Mouse (Mus musculus): ENCODE data around the gene Bmpr2. TPM values are rescaled to one million over a fixed set of nuclear protein-coding genes. Genes with fewer than 3 reads are reported as not detected.
"Not testable (repeated sequence)": the region's sequence is repeated elsewhere in the genome, so short reads cannot be mapped to it uniquely, and the experiment has no call there.

Gene Bmpr2
- polyA plus RNA-seq, 1 experiment, result 5.1 TPM

DNA sequence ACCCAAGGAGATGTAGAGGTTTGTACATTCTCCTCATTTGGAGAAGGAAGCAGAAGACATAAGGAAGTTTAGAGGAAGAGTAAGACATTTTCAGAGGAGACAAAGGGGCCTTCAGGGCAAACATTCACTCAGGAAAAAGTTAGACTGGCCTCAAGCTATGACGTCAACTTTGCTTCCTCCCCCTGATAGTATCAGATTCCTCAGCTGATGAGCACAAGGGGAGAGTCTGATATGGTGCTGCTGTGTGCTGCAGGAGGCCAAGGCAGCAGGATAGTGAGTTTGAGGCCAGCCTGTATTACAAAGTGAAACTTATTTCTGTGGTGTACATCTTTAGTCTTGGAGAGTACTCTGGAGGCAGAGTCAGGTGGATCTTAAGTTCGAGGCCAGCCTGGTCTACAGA is 14.2 kb upstream of the Bmpr2 start:
- Histone ChIP-seq H3K4me1 (ENCODE audit: control insufficient read depth, insufficient read depth, low read length) (no peaks in the 10 kb centered on the region), H3K27ac (ENCODE audit: control insufficient read depth, insufficient read depth, low read depth, low read length, poor library complexity) (no peak overlapping the region), H3K4me3 (replicated peaks; ENCODE audit: control insufficient read depth, low read depth, low read length) (no peak overlapping the region)
- TF ChIP-seq POLR2A (IDR thresholded peaks at IDR 0.05; ENCODE audit: borderline replicate concordance, control insufficient read depth, low read depth, low read length) (no peak), CTCF (IDR thresholded peaks at IDR 0.05; ENCODE audit: control insufficient read depth, insufficient read depth, low read length) (no peak)
- 56% methylated on average over 2 of the region's 2 CpGs for WGBS

- H3K27ac ChIP-seq (ENCODE audit: control insufficient read depth, insufficient read depth, low read depth, low read length, poor library complexity); H3K4me3 ChIP-seq (replicated peaks; ENCODE audit: control insufficient read depth, low read depth, low read length); H3K4me1 ChIP-seq (ENCODE audit: control insufficient read depth, insufficient read depth, low read length): not testable (repeated sequence)
- WGBS, result 79% methylated on average over 5 of the region's 5 CpGs
These were observed 13.5 kb upstream of the Bmpr2 start for GRCm38 (mm10) chr1:59749724-59750123.

DNA sequence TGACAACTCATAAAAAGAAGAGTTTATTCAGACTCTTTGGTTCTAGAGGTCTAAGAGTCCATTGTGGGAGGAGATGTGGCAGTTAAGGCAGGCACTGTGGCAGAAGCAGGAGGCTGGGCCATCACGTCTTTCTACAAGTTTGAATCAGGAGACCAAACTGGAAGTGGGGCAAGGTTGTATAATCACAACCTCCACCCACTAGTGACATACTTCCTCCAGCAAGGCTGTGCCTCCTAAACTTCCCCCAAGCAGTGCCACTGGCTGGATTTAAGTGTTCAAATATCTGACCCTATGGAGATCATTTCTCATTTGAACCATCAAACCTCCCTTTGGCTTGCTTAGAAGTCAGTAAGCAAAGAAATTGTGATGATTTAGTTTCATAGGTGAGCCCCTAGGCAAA is 7.9 kb upstream of the Bmpr2 start:
- no peaks in the 10 kb centered on the region for H3K4me1 ChIP-seq (ENCODE audit: control insufficient read depth, insufficient read depth, low read length)
- H3K4me3 ChIP-seq (replicated peaks; ENCODE audit: control insufficient read depth, low read depth, low read length), result no peak overlapping the region
- no peak overlapping the region for H3K27ac ChIP-seq (ENCODE audit: control insufficient read depth, insufficient read depth, low read depth, low read length, poor library complexity)
- 27% methylated on average over 1 of the region's 1 CpGs for WGBS
- TF ChIP-seq CTCF (IDR thresholded peaks at IDR 0.05; ENCODE audit: control insufficient read depth, insufficient read depth, low read length), result no peak
- no peak for TF ChIP-seq POLR2A (IDR thresholded peaks at IDR 0.05; ENCODE audit: borderline replicate concordance, control insufficient read depth, low read depth, low read length)

DNA sequence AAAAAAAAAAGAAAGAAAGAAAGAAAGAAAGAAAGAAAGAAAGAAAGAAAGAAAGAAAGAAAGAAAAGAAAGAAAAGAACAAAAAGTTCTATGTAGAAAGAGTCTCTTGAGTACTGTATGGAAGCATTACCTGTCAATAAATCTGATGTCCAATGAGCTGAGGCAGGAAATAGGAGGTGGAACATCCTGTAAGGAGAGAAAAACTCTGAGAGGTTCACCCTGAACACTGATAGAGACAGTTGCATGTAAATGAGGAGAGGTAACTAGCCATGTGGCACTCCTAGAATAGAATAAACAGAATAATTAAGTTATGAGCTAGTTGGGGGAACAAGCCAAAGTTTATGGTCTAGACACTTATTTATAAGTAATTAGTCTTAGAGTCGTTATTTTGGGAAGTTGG is 4.9 kb upstream of the Bmpr2 start:
- WGBS, result 80% methylated on average over 1 of the region's 1 CpGs
- Histone ChIP-seq H3K27ac (ENCODE audit: control insufficient read depth, insufficient read depth, low read depth, low read length, poor library complexity) (no peak overlapping the region), H3K4me1 (ENCODE audit: control insufficient read depth, insufficient read depth, low read length) (no peaks in the 10 kb centered on the region), H3K4me3 (replicated peaks; ENCODE audit: control insufficient read depth, low read depth, low read length) (no peak overlapping the region)
- no peak for TF ChIP-seq POLR2A (IDR thresholded peaks at IDR 0.05; ENCODE audit: borderline replicate concordance, control insufficient read depth, low read depth, low read length)
- no peak for TF ChIP-seq CTCF (IDR thresholded peaks at IDR 0.05; ENCODE audit: control insufficient read depth, insufficient read depth, low read length)

- Histone ChIP-seq H3K27ac (ENCODE audit: control insufficient read depth, insufficient read depth, low read depth, low read length, poor library complexity) (no peak overlapping the region), H3K4me1 (ENCODE audit: control insufficient read depth, insufficient read depth, low read length) (no peaks in the 10 kb centered on the region), H3K4me3 (replicated peaks; ENCODE audit: control insufficient read depth, low read depth, low read length) (no peak overlapping the region)
- WGBS, result 13% methylated on average over 10 of the region's 10 CpGs
- no peak for TF ChIP-seq CTCF (IDR thresholded peaks at IDR 0.05; ENCODE audit: control insufficient read depth, insufficient read depth, low read length)
- no peak for TF ChIP-seq POLR2A (IDR thresholded peaks at IDR 0.05; ENCODE audit: borderline replicate concordance, control insufficient read depth, low read depth, low read length)
These were observed 992 bp upstream of the Bmpr2 start for GRCm38 (mm10) chr1:59762208-59762607.

DNA sequence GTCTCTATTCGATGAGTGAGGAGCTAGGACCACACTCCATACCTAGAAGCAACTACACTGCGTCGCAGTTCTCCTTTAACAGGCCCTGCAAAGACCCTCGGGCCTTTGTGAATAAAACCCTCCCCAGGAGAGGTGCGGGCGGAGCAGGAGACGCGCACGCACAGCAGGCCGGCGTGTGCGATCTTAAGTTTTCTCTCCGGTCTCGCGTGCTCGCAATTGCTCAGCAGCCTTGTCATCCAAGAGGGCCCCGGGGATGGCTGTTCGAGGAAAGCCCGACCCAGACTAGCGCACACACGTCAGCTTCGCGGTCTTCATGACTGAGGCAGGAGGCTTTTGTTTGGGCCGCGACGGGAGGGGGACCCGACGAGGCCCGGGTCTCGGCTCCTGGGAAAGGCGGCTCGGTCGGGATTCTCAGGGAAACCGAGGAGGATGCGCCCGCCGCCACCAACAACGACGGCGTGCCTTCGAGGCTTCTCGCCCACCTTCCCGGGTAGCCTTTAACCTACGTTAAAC is 493 bp upstream of the Bmpr2 start:
- 1% methylated on average over 44 of the region's 44 CpGs for WGBS
- Histone ChIP-seq H3K4me3 (replicated peaks; ENCODE audit: control insufficient read depth, low read depth, low read length) (peak overlapping the region; percentile 93), H3K4me1 (ENCODE audit: control insufficient read depth, insufficient read depth, low read length) (no peaks in the 10 kb centered on the region), H3K27ac (ENCODE audit: control insufficient read depth, insufficient read depth, low read depth, low read length, poor library complexity) (peak overlapping the region; percentile 37; the same call in 1 of the 2 replicates)
- TF ChIP-seq CTCF (IDR thresholded peaks at IDR 0.05; ENCODE audit: control insufficient read depth, insufficient read depth, low read length) (no peak), POLR2A (IDR thresholded peaks at IDR 0.05; ENCODE audit: borderline replicate concordance, control insufficient read depth, low read depth, low read length) (no peak)

- under 1% methylated on average over 52 of the region's 55 CpGs for WGBS
- H3K27ac ChIP-seq (ENCODE audit: control insufficient read depth, insufficient read depth, low read depth, low read length, poor library complexity), result peak overlapping the region; percentile 79
- TF ChIP-seq CTCF (IDR thresholded peaks at IDR 0.05; ENCODE audit: control insufficient read depth, insufficient read depth, low read length) (no peak), POLR2A (IDR thresholded peaks at IDR 0.05; ENCODE audit: borderline replicate concordance, control insufficient read depth, low read depth, low read length) (no peak; the same call in 1 of the 2 replicates)
- H3K4me3 ChIP-seq (replicated peaks; ENCODE audit: control insufficient read depth, low read depth, low read length), result peak overlapping the region; percentile 88
- H3K4me1 ChIP-seq (ENCODE audit: control insufficient read depth, insufficient read depth, low read length), result no peaks in the 10 kb centered on the region
These were observed 616 bp downstream of the Bmpr2 start for GRCm38 (mm10) chr1:59763781-59764251.

GRCm38 (mm10) chr1:59764407-59764971 is 1.3 kb downstream of the Bmpr2 start:
- Histone ChIP-seq H3K4me3 (replicated peaks; ENCODE audit: control insufficient read depth, low read depth, low read length) (peak overlapping the region; percentile 57), H3K4me1 (ENCODE audit: control insufficient read depth, insufficient read depth, low read length) (no peaks in the 10 kb centered on the region), H3K27ac (ENCODE audit: control insufficient read depth, insufficient read depth, low read depth, low read length, poor library complexity) (no peak overlapping the region)
- TF ChIP-seq POLR2A (IDR thresholded peaks at IDR 0.05; ENCODE audit: borderline replicate concordance, control insufficient read depth, low read depth, low read length), result no peak
- no peak for TF ChIP-seq CTCF (IDR thresholded peaks at IDR 0.05; ENCODE audit: control insufficient read depth, insufficient read depth, low read length)
- under 1% methylated on average over 27 of the region's 27 CpGs for WGBS

GRCm38 (mm10) chr1:59765279-59765678 is 2.1 kb downstream of the Bmpr2 start:
- no peak for TF ChIP-seq CTCF (IDR thresholded peaks at IDR 0.05; ENCODE audit: control insufficient read depth, insufficient read depth, low read length)
- TF ChIP-seq POLR2A (IDR thresholded peaks at IDR 0.05; ENCODE audit: borderline replicate concordance, control insufficient read depth, low read depth, low read length), result no peak
- WGBS, result 12% methylated on average over 4 of the region's 4 CpGs
- Histone ChIP-seq H3K4me1 (ENCODE audit: control insufficient read depth, insufficient read depth, low read length) (no peaks in the 10 kb centered on the region), H3K27ac (ENCODE audit: control insufficient read depth, insufficient read depth, low read depth, low read length, poor library complexity) (no peak overlapping the region), H3K4me3 (replicated peaks; ENCODE audit: control insufficient read depth, low read depth, low read length) (no peak overlapping the region)
